Mouse (Mus musculus): ENCODE results near the gene Fgfr2.

DNA sequence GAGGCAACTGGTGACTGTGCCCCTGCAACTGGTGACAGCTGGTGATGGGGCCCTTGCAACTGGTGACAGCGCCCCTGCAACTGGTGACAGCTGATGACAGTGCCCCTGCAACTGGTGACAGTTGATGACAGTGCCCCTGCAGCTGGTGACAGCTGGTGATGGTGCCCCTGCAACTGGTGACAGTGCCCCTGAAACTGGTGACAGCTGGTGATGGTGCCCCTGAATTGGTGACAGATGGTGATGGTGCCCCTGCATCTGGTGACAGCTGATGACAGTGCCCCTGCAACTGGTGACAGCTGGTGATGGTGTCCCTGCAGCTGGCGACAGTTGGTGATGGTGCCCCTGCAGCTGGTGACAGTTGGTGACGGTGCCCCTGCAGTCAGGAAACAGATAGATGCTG, 2296.8 kb downstream of the Fgfr2 start:
- TF ChIP-seq CTCF (IDR thresholded peaks at IDR 0.05; ENCODE audit: low read depth): no peak
- no peak for TF ChIP-seq EP300 (IDR thresholded peaks at IDR 0.05; ENCODE audit: low read depth)

Measured in liver, postnatal 0 days (tissue).